Mouse (Mus musculus) CH12.LX (cell line): ENCODE data around the gene Thegl. TPM values are rescaled to one million over a fixed set of nuclear protein-coding genes. Genes with fewer than 3 reads are reported as not detected.

Experiments
- DNase-seq: peaks from one replicate; pipeline ENCODE4 v3.0.0-alpha.2; 2013; ENCODE audit errors: extremely low read depth
- H3K27ac ChIP-seq: 2 replicates; pipeline ENCODE4 v1.5.1; 2012; ENCODE audit warnings: low read depth, mild to moderate bottlenecking, control low read depth, moderate library complexity; ENCODE audit not compliant: insufficient read depth
- H3K27me3 ChIP-seq: replicated peaks from 2 replicates; pipeline ENCODE3; 2012; ENCODE audit warnings: inconsistent platforms
- H3K36me3 ChIP-seq, 2 experiments: replicated peaks in 1 of 2; 2 replicates each; pipeline versions ENCODE3 to v1.6.1; 2012; ENCODE audit warnings: inconsistent platforms in 1 of 2, low read length in 1 of 2, mild to moderate bottlenecking in 1 of 2, mixed read lengths in 1 of 2, moderate library complexity in 1 of 2; ENCODE audit not compliant: control insufficient read depth in 1 of 2, insufficient read depth in 1 of 2
- H3K4me1 ChIP-seq, 2 experiments: 2 replicates each; pipeline ENCODE4 v1.6.1; 2012; ENCODE audit warnings: inconsistent platforms in 1 of 2, moderate library complexity in 1 of 2; ENCODE audit not compliant: insufficient read depth in 2 of 2, control insufficient read depth in 1 of 2
- H3K4me2 ChIP-seq: 2 replicates; pipeline ENCODE4 v1.6.1; 2012; ENCODE audit warnings: low read depth, mild to moderate bottlenecking, control low read depth; ENCODE audit not compliant: poor library complexity, insufficient read depth, severe bottlenecking
- H3K4me3 ChIP-seq, 3 experiments: fragments of 150-350 bp in 1 of 3; sonication (generic) in 1 of 3; replicated peaks in 1 of 3; 2 replicates each; pipeline versions ENCODE3 to v1.5.1; 2011 to 2012; ENCODE audit warnings: low read depth in 2 of 3, low read length in 2 of 3, mild to moderate bottlenecking in 2 of 3, moderate library complexity in 2 of 3, control low read depth in 1 of 3, improper control_type of control experiment in 1 of 3, inconsistent platforms in 1 of 3, mixed read lengths in 1 of 3; ENCODE audit not compliant: poor library complexity in 1 of 3
- H3K79me2 ChIP-seq: replicated peaks from 2 replicates; pipeline ENCODE4 v1.6.1; 2012; ENCODE audit warnings: mild to moderate bottlenecking, moderate library complexity; ENCODE audit not compliant: control insufficient read depth, poor library complexity, insufficient read depth, severe bottlenecking; ENCODE audit errors: extremely low read depth
- H3K9ac ChIP-seq: 2 replicates; pipeline ENCODE4 v1.6.1; 2012; ENCODE audit warnings: low read depth, mild to moderate bottlenecking, control low read depth, moderate library complexity; ENCODE audit not compliant: insufficient read depth
- H3K9me3 ChIP-seq: replicated peaks from 2 replicates; pipeline ENCODE3; 2012; ENCODE audit warnings: low read length, inconsistent platforms, mixed read lengths
- CTCF ChIP-seq, 2 experiments: IDR thresholded peaks in 1 of 2; conservative IDR thresholded peaks in 1 of 2; 2 replicates each; pipeline ENCODE4 v1.5.1; 2011 to 2012; ENCODE audit warnings: low read depth in 2 of 2, low read length in 2 of 2, improper control_type of control experiment in 1 of 2, inconsistent platforms in 1 of 2, mild to moderate bottlenecking in 1 of 2, moderate library complexity in 1 of 2
- ELF1 ChIP-seq: IDR thresholded peaks from 2 replicates; pipeline ENCODE4 v1.6.1; 2014; ENCODE audit warnings: low read depth, mild to moderate bottlenecking, inconsistent platforms, low read length, improper control_type of control experiment
- HCFC1 ChIP-seq: IDR thresholded peaks from 2 replicates; pipeline ENCODE4 v1.6.1; 2012; ENCODE audit warnings: low read depth, mild to moderate bottlenecking, inconsistent platforms, low read length, improper control_type of control experiment
- IRF4 ChIP-seq: IDR thresholded peaks from 2 replicates; pipeline ENCODE4 v1.6.1; 2014; ENCODE audit warnings: low read depth, mild to moderate bottlenecking, inconsistent platforms, low read length, improper control_type of control experiment
- MEF2A ChIP-seq: IDR thresholded peaks from 2 replicates; pipeline ENCODE4 v1.6.1; 2014; ENCODE audit warnings: low read depth, mild to moderate bottlenecking, inconsistent platforms, low read length, improper control_type of control experiment, borderline replicate concordance
- MXI1 ChIP-seq: IDR thresholded peaks from 2 replicates; pipeline ENCODE4 v1.6.1; 2011; ENCODE audit warnings: mild to moderate bottlenecking, low read depth, low read length, improper control_type of control experiment
- MYC ChIP-seq: IDR thresholded peaks from 2 replicates; pipeline ENCODE4 v1.6.1; 2011; ENCODE audit warnings: low read depth, mild to moderate bottlenecking, improper control_type of control experiment, low read length
- NELFE ChIP-seq: IDR thresholded peaks from 2 replicates; pipeline ENCODE4 v1.6.1; 2011; ENCODE audit warnings: low read depth, low read length, improper control_type of control experiment
- POLR2AphosphoS2 ChIP-seq: IDR thresholded peaks from 2 replicates; pipeline ENCODE4 v1.6.1; 2011; ENCODE audit warnings: low read depth, low read length, improper control_type of control experiment
- RCOR1 ChIP-seq: conservative IDR thresholded peaks from 2 replicates; pipeline ENCODE4 v1.6.1; 2012; ENCODE audit warnings: low read depth, mild to moderate bottlenecking, inconsistent platforms, low read length, improper control_type of control experiment
- TBP ChIP-seq: conservative IDR thresholded peaks from 2 replicates; pipeline ENCODE4 v1.6.1; 2011; ENCODE audit warnings: low read depth, low read length, improper control_type of control experiment
- TCF12 ChIP-seq: IDR thresholded peaks from 2 replicates; pipeline ENCODE4 v1.6.1; 2014; ENCODE audit warnings: low read depth, mild to moderate bottlenecking, inconsistent platforms, low read length, improper control_type of control experiment
- UBTF ChIP-seq: IDR thresholded peaks from 2 replicates; pipeline ENCODE4 v1.6.1; 2012; ENCODE audit warnings: low read depth, mild to moderate bottlenecking, inconsistent platforms, low read length, improper control_type of control experiment, moderate library complexity
- ZKSCAN1 ChIP-seq: IDR thresholded peaks from 2 replicates; pipeline ENCODE4 v1.6.1; 2012; ENCODE audit warnings: low read depth, inconsistent platforms, low read length, improper control_type of control experiment, borderline replicate concordance
- dilution Hi-C: fragments of 300-500 bp; cut with MboI; formaldehyde crosslinking; loops from 2 replicates; pipeline ENCODE4 v1.14.3; 2020; ENCODE audit warnings: low sequenced_read_pairs; ENCODE audit not compliant: extremely low pct_unique_long_range_greater_than_20kb, extremely low pct_ligation_motif_present
- in situ Hi-C: fragments of 300-500 bp; cut with MboI; formaldehyde crosslinking; loops from 3 replicates; pipeline ENCODE4 v1.14.3; 2019; ENCODE audit warnings: low sequenced_read_pairs, low pct_ligation_motif_present, low pct_unique_long_range_greater_than_20kb, mixed read lengths
- polyA plus RNA-seq: library from polyadenylated mRNA; unstranded; fragments of >175 nt; gene quantifications from 2 replicates; pipeline ENCODE4 v1.2.1, GENCODE M21; 2012; ENCODE audit warnings: low read depth; ENCODE audit not compliant: insufficient read length
- total RNA-seq, 2 experiments: library from RNA; depleted of rRNA; stranded (reverse); fragments of 300-350 nt in 1 of 2; fragments of >200 nt in 1 of 2; gene quantifications; 2 replicates each; pipeline ENCODE4 v1.2.3; 2012 to 2014

The Thegl gene
- total and polyA plus RNA-seq, 3 experiments = not detected

GRCm38 (mm10) chr5:77090521-77091096 lies 74.8 kb downstream of the Thegl start:
- no peak overlapping the region for H3K4me3 ChIP-seq
- H3K27ac ChIP-seq = no peak overlapping the region
- no peaks in the 10 kb centered on the region for H3K79me2 ChIP-seq
- in situ Hi-C loops = no loop called here
- no peak overlapping the region for H3K9ac ChIP-seq
- DNase-seq = no peak
- no peak overlapping the region for H3K4me2 ChIP-seq
- TF ChIP-seq MXI1 (no peak), NELFE (no peak), TCF12 (no peak), POLR2AphosphoS2 (no peak), HCFC1 (no peak), IRF4 (no peak), ZKSCAN1 (no peak), CTCF (conservative IDR thresholded peaks at IDR 0.05 in 1 of 2, IDR thresholded peaks at IDR 0.05 in 1 of 2; ENCODE audit: low read depth in 2 of 2, low read length in 2 of 2) (no peak), UBTF (no peak), RCOR1 (no peak)
- peaks cover 2 to 28% of the 10 kb centered on the region in 2 experiments; a peak in 3 of 4 replicates for H3K4me1 ChIP-seq
- peaks cover 3% of the 10 kb centered on the region for H3K9me3 ChIP-seq
- no peaks in the 10 kb centered on the region for H3K27me3 ChIP-seq
- H3K36me3 ChIP-seq = peaks cover 3 to 31% of the 10 kb centered on the region in 2 experiments
- dilution Hi-C loops = no loop called here

- no peak overlapping the region for H3K9ac ChIP-seq
- dilution Hi-C loops (no loop called here), in situ Hi-C loops (no loop called here)
- no peaks in the 10 kb centered on the region for H3K79me2 ChIP-seq
- no peak overlapping the region for H3K27ac ChIP-seq
- peaks cover 3 to 23% of the 10 kb centered on the region in 2 experiments for H3K36me3 ChIP-seq
- H3K4me2 ChIP-seq = no peak overlapping the region
- no peaks in the 10 kb centered on the region for H3K27me3 ChIP-seq
- peaks cover 2 to 31% of the 10 kb centered on the region in 2 experiments; a peak in 3 of 4 replicates for H3K4me1 ChIP-seq
- no peak for DNase-seq
- TF ChIP-seq TBP = no peak
- TF ChIP-seq MEF2A = no peak
- no peak for TF ChIP-seq ELF1
- no peak for TF ChIP-seq MYC
- H3K9me3 ChIP-seq = peaks cover 3% of the 10 kb centered on the region
- H3K4me3 ChIP-seq = no peak overlapping the region
These were observed 76.1 kb downstream of the Thegl start for GRCm38 (mm10) chr5:77091923-77092322.
